Mouse (Mus musculus) adrenal gland, adult (tissue): ENCODE measurements around the gene Barx2.

Experiments used
- DNase-seq, 2 experiments: peaks; one replicate each; pipeline ENCODE4 v3.0.0; 2022 to 2023; ENCODE audit warnings: low spot score in 1 of 2; ENCODE audit not compliant: inconsistent age in 2 of 2

Gene Barx2

GRCm38 (mm10) chr9:31839106-31840027, 73.9 kb downstream of the Barx2 start:
- no peak for DNase-seq

DNA sequence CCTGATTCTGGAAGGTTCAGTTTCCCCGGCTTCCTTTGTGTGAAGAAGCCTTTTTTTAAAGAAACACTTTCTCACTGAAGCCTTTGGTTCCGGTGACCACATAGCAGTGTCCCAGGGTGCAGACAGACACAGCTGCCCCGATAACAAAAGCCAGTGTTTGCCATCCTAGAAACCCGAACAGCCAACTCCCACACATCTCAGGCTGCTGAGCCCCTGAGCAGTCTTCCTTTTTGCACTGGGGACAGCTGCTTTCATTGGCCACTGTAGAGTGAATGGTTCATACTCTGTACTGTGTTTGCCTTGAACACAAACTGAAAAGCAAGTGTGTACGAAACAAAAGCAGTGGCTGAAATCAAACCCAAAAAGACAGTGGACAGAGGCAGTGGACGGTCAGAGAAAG, 75.2 kb downstream of the Barx2 start:
- DNase-seq = no peak

DNA sequence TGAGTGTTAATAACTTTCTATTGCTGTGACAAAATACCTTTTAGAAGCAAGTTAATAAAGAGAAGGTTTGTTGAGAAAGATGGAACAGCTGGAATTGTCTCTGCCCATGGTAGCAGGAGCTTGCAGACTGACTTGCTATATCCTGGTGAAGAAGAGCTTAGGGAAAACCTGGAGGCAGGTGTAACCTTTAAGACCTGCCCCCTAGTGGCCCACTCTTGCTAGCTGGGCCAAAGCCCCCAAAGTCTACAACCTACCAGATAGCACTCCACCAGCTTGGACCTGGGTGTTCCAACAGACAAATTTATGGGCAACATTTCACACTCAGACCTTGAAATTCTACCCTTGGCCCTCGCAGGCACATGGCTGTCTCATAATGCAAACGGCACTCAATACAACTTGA, 104.5 kb downstream of the Barx2 start:
- DNase-seq = peak in 1 of 2 experiments; percentile 26

DNA sequence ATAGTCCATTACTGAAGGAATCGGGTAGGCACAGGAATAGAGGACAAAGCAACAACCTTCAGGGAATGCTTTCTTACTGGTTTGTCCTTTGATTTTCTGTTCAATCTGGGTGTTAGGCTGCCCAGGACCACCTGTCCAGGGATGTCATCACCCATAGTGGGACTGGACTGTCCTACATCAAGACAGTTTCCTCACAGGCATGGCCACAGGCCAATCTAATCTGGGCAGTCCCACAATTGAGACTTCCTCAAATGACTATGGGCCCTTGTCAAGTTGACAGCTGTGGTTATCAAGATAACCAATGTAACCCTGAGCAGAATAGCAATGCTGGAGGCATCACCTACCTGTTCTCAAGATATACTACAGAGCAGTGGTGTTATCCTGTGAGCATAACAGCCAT, 110.6 kb downstream of the Barx2 start:
- no peak for DNase-seq
